Mouse (Mus musculus) adrenal gland, postnatal 36 days (tissue): ENCODE measurements at regions not wholly inside any gene's neighbourhood (a gene's known extent, or its start where the extent isn't known, plus 50 kb on each side); places are given as distances from the start of the nearest gene placed in this dataset.

Experiments
- DNase-seq, 2 experiments: peaks; one replicate each; pipeline ENCODE4 v3.0.0; 2021; ENCODE audit warnings: mixed read lengths in 1 of 2

GRCm38 (mm10) chr3:56590071-56590470 lies 406.6 kb upstream of the Nbea start:
- no peak for DNase-seq

- peak in 1 of 2 experiments; percentile 1 for DNase-seq
Measured at GRCm38 (mm10) chr3:56575422-56575821, 391.9 kb upstream of the Nbea start.

GRCm38 (mm10) chr3:56536178-56536577 lies 352.7 kb upstream of the Nbea start:
- no peak for DNase-seq

- no peak for DNase-seq
Measured at GRCm38 (mm10) chr3:56504445-56504844, 320.9 kb upstream of the Nbea start.

- no peak for DNase-seq
Measured at GRCm38 (mm10) chr3:56499301-56499700, 315.8 kb upstream of the Nbea start.

GRCm38 (mm10) chr3:56493937-56494336 lies 310.4 kb upstream of the Nbea start:
- DNase-seq, result no peak

- DNase-seq, result no peak
Measured at GRCm38 (mm10) chr3:56489154-56489553, 305.7 kb upstream of the Nbea start.

GRCm38 (mm10) chr3:56485550-56486400 lies 302.3 kb upstream of the Nbea start:
- no peak for DNase-seq

GRCm38 (mm10) chr3:56484096-56484495 lies 300.6 kb upstream of the Nbea start:
- peak in 1 of 2 experiments; percentile 2 for DNase-seq

- DNase-seq, result no peak
Measured at GRCm38 (mm10) chr3:56483370-56483769, 299.9 kb upstream of the Nbea start.

GRCm38 (mm10) chr3:56479529-56479928 lies 296.0 kb upstream of the Nbea start:
- DNase-seq, result no peak

GRCm38 (mm10) chr3:56478544-56479140 lies 295.1 kb upstream of the Nbea start:
- no peak for DNase-seq

- DNase-seq, result no peak
Measured at GRCm38 (mm10) chr3:56475529-56476527, 292.3 kb upstream of the Nbea start.

GRCm38 (mm10) chr3:56472651-56473050 lies 289.1 kb upstream of the Nbea start:
- no peak for DNase-seq

GRCm38 (mm10) chr3:56471823-56472222 lies 288.3 kb upstream of the Nbea start:
- DNase-seq, result no peak

GRCm38 (mm10) chr3:56471185-56471584 lies 287.7 kb upstream of the Nbea start:
- no peak for DNase-seq

- no peak for DNase-seq
Measured at GRCm38 (mm10) chr3:56457625-56458024, 274.1 kb upstream of the Nbea start.

- DNase-seq, result no peak
Measured at GRCm38 (mm10) chr3:56456317-56456716, 272.8 kb upstream of the Nbea start.

- DNase-seq, result peak; percentile 32 to 47
Measured at GRCm38 (mm10) chr3:56438900-56439299, 255.4 kb upstream of the Nbea start.

GRCm38 (mm10) chr3:56438020-56438747 lies 254.7 kb upstream of the Nbea start:
- DNase-seq, result no peak

GRCm38 (mm10) chr3:56437058-56437457 lies 253.6 kb upstream of the Nbea start:
- peak in 1 of 2 experiments; percentile 6 for DNase-seq

- DNase-seq, result no peak
Measured at GRCm38 (mm10) chr3:56433495-56433894, 250.0 kb upstream of the Nbea start.
